Mouse (Mus musculus) activated CD4-positive, CD25-positive, alpha-beta regulatory T cell (primary cell): ENCODE data around the gene Krcc1. TPM values are rescaled to one million over a fixed set of nuclear protein-coding genes. Genes with fewer than 3 reads are reported as not detected.

Experiments
- polyA plus RNA-seq, 2 experiments: library from polyadenylated mRNA; unstranded; fragments of 100-300 nt; shearing (Covaris generic); gene quantifications; one replicate each; pipeline ENCODE4 v1.2.1; 2017

Gene Krcc1
- 10 to 100 TPM; 80.5 to 88.5 TPM for polyA plus RNA-seq

DNA sequence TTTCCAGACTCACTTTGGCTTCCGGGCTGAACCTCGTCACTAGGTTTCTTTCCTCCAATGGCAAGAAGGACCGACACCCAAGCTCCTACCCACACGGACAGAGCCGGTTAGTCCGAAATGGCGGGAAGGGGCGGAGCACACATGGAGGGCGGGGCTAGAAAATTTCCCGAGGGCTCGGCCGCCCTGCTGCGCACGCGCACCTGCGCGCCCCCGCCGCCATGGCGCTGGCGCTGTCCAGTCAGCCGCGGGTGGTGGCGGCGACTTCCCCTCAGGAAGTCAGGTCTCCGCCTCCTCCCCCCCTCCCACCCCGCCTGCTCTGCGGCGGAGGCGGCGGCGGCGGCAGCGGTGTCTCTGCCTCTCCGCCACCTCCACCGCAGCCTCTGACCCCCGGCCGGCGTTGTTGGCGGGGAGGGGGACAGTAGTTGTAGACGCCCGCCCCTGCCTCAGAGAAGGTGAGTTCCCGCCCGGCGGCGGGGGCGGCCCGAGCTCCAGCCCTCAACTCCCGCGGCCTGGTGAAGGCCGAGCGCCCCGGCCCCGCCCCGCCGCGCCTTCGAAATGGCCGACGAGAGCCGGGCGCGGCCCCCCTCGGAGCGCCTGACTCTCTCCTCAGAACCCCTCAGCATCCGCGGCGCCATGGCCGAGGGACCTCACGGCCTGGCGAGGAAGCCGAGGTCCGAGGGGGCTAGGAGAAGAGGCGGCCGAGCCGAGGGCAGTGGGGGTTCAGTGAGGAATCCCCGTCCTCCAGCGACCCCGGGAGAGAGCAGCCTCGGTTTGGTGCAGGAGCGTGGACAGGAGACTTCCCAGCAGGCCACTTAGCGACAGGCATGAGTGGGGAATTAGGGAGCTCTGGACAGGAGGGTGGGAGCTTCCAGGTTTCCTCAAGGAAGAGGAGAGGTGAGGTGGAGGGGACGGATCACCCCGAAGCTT, at the start of gene Krcc1:
Krcc1 (plus strand) TSS at position 289 of the 927 bp plus-strand sequence.

DNA sequence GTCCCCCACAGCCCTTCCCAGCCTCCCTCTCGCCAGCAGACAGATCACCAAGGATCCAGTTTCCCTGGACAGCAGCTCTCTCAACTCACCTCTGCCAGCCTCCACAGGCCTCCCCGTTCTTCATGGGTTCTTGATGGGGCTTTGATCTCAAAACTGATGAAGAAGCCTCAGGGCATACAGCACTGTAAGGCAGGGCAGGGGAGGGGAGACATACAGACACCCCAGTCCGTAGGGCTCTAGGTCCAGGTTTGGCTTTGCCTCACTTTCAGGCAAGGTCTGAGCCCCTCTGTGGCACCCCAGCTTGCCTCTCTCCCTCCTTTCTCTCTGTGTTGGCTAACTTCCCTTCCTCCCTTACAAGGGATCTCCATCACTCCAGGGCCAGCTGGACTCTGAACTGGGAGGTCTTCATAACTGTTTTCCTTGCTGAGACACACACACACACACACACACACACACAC, 50.4 kb downstream of the Krcc1 start, which contains the start of gene Smyd1:
Smyd1 (minus strand) TSS at position 408 of the 458 bp plus-strand sequence.

DNA sequence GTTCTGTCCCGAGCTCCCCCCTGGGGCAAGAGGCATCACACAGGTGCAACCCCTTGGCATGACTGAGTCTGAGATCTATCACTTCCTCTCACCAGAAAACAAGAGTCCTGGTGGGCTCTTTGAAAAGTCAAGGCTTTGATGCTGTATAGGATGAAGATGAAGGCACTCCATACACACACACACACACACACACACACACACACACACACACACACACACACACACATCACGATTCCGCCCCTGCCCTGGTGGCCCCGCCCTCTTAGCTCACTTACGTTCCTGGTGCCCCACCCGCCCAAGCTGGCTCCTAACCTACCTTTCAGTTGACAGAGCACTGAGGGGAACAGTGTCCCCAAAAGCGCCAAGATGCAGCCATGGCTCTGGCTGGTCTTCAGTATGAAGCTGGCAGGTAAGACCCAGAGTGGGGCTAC, 51.0 kb downstream of the Krcc1 start, which contains the start of gene Cd8b1:
Cd8b1 (plus strand) TSS at position 298 of the 431 bp plus-strand sequence.

Other genes starting within 250 kb of the Krcc1 start
- 1 to 10 TPM; 2.4 to 4.1 TPM for gene Thnsl2, start 127.2 kb upstream of the Krcc1 start, polyA plus RNA-seq
- not detected for gene Fabp1, start 71.8 kb upstream of the Krcc1 start, polyA plus RNA-seq
- not detected for gene Smyd1, start 50.6 kb downstream of the Krcc1 start, polyA plus RNA-seq
- 10 to 100 TPM; 24.3 to 30.2 TPM for gene Cd8b1, start 51.1 kb downstream of the Krcc1 start, polyA plus RNA-seq
- 1 to 10 TPM; 1.9 to 4.6 TPM for gene Cd8a, start 101.8 kb downstream of the Krcc1 start, polyA plus RNA-seq
- 10 to 100 TPM; 33.4 to 43.4 TPM for gene Rmnd5a, start 169.0 kb downstream of the Krcc1 start, polyA plus RNA-seq
- 10 to 100 TPM; 24.4 to 32.8 TPM for gene Rnf103, start 222.2 kb downstream of the Krcc1 start, polyA plus RNA-seq